Mouse (Mus musculus) CH12.LX (cell line): ENCODE results near the gene Oog4. TPM values are rescaled to one million over a fixed set of nuclear protein-coding genes. Genes with fewer than 3 reads are reported as not detected.
"Not testable (repeated sequence)": the region's sequence is repeated elsewhere in the genome, so short reads cannot be mapped to it uniquely, and the experiment has no call there.

Experiments
- DNase-seq: peaks from one replicate; pipeline ENCODE4 v3.0.0-alpha.2; 2013; ENCODE audit errors: extremely low read depth
- H3K27ac ChIP-seq: 2 replicates; pipeline ENCODE4 v1.5.1; 2012; ENCODE audit warnings: low read depth, mild to moderate bottlenecking, control low read depth, moderate library complexity; ENCODE audit not compliant: insufficient read depth
- H3K27me3 ChIP-seq: replicated peaks from 2 replicates; pipeline ENCODE3; 2012; ENCODE audit warnings: inconsistent platforms
- H3K36me3 ChIP-seq, 2 experiments: replicated peaks in 1 of 2; 2 replicates each; pipeline versions ENCODE3 to v1.6.1; 2012; ENCODE audit warnings: inconsistent platforms in 1 of 2, low read length in 1 of 2, mild to moderate bottlenecking in 1 of 2, mixed read lengths in 1 of 2, moderate library complexity in 1 of 2; ENCODE audit not compliant: control insufficient read depth in 1 of 2, insufficient read depth in 1 of 2
- H3K4me1 ChIP-seq, 2 experiments: 2 replicates each; pipeline ENCODE4 v1.6.1; 2012; ENCODE audit warnings: inconsistent platforms in 1 of 2, moderate library complexity in 1 of 2; ENCODE audit not compliant: insufficient read depth in 2 of 2, control insufficient read depth in 1 of 2
- H3K4me2 ChIP-seq: 2 replicates; pipeline ENCODE4 v1.6.1; 2012; ENCODE audit warnings: low read depth, mild to moderate bottlenecking, control low read depth; ENCODE audit not compliant: poor library complexity, insufficient read depth, severe bottlenecking
- H3K4me3 ChIP-seq, 3 experiments: fragments of 150-350 bp in 1 of 3; sonication (generic) in 1 of 3; replicated peaks in 1 of 3; 2 replicates each; pipeline versions ENCODE3 to v1.5.1; 2011 to 2012; ENCODE audit warnings: low read depth in 2 of 3, low read length in 2 of 3, mild to moderate bottlenecking in 2 of 3, moderate library complexity in 2 of 3, control low read depth in 1 of 3, improper control_type of control experiment in 1 of 3, inconsistent platforms in 1 of 3, mixed read lengths in 1 of 3; ENCODE audit not compliant: poor library complexity in 1 of 3
- H3K79me2 ChIP-seq: replicated peaks from 2 replicates; pipeline ENCODE4 v1.6.1; 2012; ENCODE audit warnings: mild to moderate bottlenecking, moderate library complexity; ENCODE audit not compliant: control insufficient read depth, poor library complexity, insufficient read depth, severe bottlenecking; ENCODE audit errors: extremely low read depth
- H3K9ac ChIP-seq: 2 replicates; pipeline ENCODE4 v1.6.1; 2012; ENCODE audit warnings: low read depth, mild to moderate bottlenecking, control low read depth, moderate library complexity; ENCODE audit not compliant: insufficient read depth
- H3K9me3 ChIP-seq: replicated peaks from 2 replicates; pipeline ENCODE3; 2012; ENCODE audit warnings: low read length, inconsistent platforms, mixed read lengths
- CHD1 ChIP-seq: IDR thresholded peaks from 2 replicates; pipeline ENCODE4 v1.6.1; 2012; ENCODE audit warnings: low read depth, low read length, improper control_type of control experiment, inconsistent platforms
- CHD2 ChIP-seq: IDR thresholded peaks from 2 replicates; pipeline ENCODE4 v1.6.1; 2011; ENCODE audit warnings: low read length, improper control_type of control experiment
- CTCF ChIP-seq, 2 experiments: IDR thresholded peaks in 1 of 2; conservative IDR thresholded peaks in 1 of 2; 2 replicates each; pipeline ENCODE4 v1.5.1; 2011 to 2012; ENCODE audit warnings: low read depth in 2 of 2, low read length in 2 of 2, improper control_type of control experiment in 1 of 2, inconsistent platforms in 1 of 2, mild to moderate bottlenecking in 1 of 2, moderate library complexity in 1 of 2
- E2F4 ChIP-seq: IDR thresholded peaks from 2 replicates; pipeline ENCODE4 v1.6.1; 2011; ENCODE audit warnings: low read depth, low read length, improper control_type of control experiment; ENCODE audit not compliant: insufficient replicate concordance
- EP300 ChIP-seq: IDR thresholded peaks from 2 replicates; pipeline ENCODE4 v1.6.1; 2011; ENCODE audit warnings: low read length, improper control_type of control experiment
- ETS1 ChIP-seq: conservative IDR thresholded peaks from 2 replicates; pipeline ENCODE4 v1.6.1; 2012; ENCODE audit warnings: low read depth, mild to moderate bottlenecking, inconsistent platforms, low read length, improper control_type of control experiment, moderate library complexity
- IRF4 ChIP-seq: IDR thresholded peaks from 2 replicates; pipeline ENCODE4 v1.6.1; 2014; ENCODE audit warnings: low read depth, mild to moderate bottlenecking, inconsistent platforms, low read length, improper control_type of control experiment
- JUND ChIP-seq: conservative IDR thresholded peaks from 2 replicates; pipeline ENCODE4 v1.6.1; 2011; ENCODE audit warnings: low read depth, low read length, improper control_type of control experiment
- MAX ChIP-seq: IDR thresholded peaks from 2 replicates; pipeline ENCODE4 v1.6.1; 2011; ENCODE audit warnings: low read length, improper control_type of control experiment
- MEF2A ChIP-seq: IDR thresholded peaks from 2 replicates; pipeline ENCODE4 v1.6.1; 2014; ENCODE audit warnings: low read depth, mild to moderate bottlenecking, inconsistent platforms, low read length, improper control_type of control experiment, borderline replicate concordance
- MXI1 ChIP-seq: IDR thresholded peaks from 2 replicates; pipeline ENCODE4 v1.6.1; 2011; ENCODE audit warnings: mild to moderate bottlenecking, low read depth, low read length, improper control_type of control experiment
- MYC ChIP-seq: IDR thresholded peaks from 2 replicates; pipeline ENCODE4 v1.6.1; 2011; ENCODE audit warnings: low read depth, mild to moderate bottlenecking, improper control_type of control experiment, low read length
- POLR2AphosphoS2 ChIP-seq: IDR thresholded peaks from 2 replicates; pipeline ENCODE4 v1.6.1; 2011; ENCODE audit warnings: low read depth, low read length, improper control_type of control experiment
- RAD21 ChIP-seq: IDR thresholded peaks from 2 replicates; pipeline ENCODE4 v1.6.1; 2011; ENCODE audit warnings: low read depth, mild to moderate bottlenecking, low read length, improper control_type of control experiment, moderate library complexity
- SIN3A ChIP-seq: IDR thresholded peaks from 2 replicates; pipeline ENCODE4 v1.6.1; 2012; ENCODE audit warnings: low read length, improper control_type of control experiment, inconsistent platforms
- SMC3 ChIP-seq: IDR thresholded peaks from 2 replicates; pipeline ENCODE4 v1.6.1; 2011; ENCODE audit warnings: low read depth, low read length, improper control_type of control experiment
- USF2 ChIP-seq: conservative IDR thresholded peaks from 2 replicates; pipeline ENCODE4 v1.6.1; 2011; ENCODE audit warnings: low read depth, low read length, improper control_type of control experiment
- ZC3H11A ChIP-seq: IDR thresholded peaks from 2 replicates; pipeline ENCODE4 v1.6.1; 2012; ENCODE audit warnings: low read depth, mild to moderate bottlenecking, inconsistent platforms, low read length, improper control_type of control experiment
- ZMIZ1 ChIP-seq: IDR thresholded peaks from 2 replicates; pipeline ENCODE4 v1.6.1; 2012; ENCODE audit warnings: low read depth, mild to moderate bottlenecking, inconsistent platforms, low read length, improper control_type of control experiment
- ZNF384 ChIP-seq: IDR thresholded peaks from 2 replicates; pipeline ENCODE4 v1.6.1; 2012; ENCODE audit warnings: low read depth, low read length, improper control_type of control experiment, inconsistent platforms
- dilution Hi-C: fragments of 300-500 bp; cut with MboI; formaldehyde crosslinking; loops from 2 replicates; pipeline ENCODE4 v1.14.3; 2020; ENCODE audit warnings: low sequenced_read_pairs; ENCODE audit not compliant: extremely low pct_unique_long_range_greater_than_20kb, extremely low pct_ligation_motif_present
- in situ Hi-C: fragments of 300-500 bp; cut with MboI; formaldehyde crosslinking; loops from 3 replicates; pipeline ENCODE4 v1.14.3; 2019; ENCODE audit warnings: low sequenced_read_pairs, low pct_ligation_motif_present, low pct_unique_long_range_greater_than_20kb, mixed read lengths
- polyA plus RNA-seq: library from polyadenylated mRNA; unstranded; fragments of >175 nt; gene quantifications from 2 replicates; pipeline ENCODE4 v1.2.1, GENCODE M21; 2012; ENCODE audit warnings: low read depth; ENCODE audit not compliant: insufficient read length
- total RNA-seq, 2 experiments: library from RNA; depleted of rRNA; stranded (reverse); fragments of 300-350 nt in 1 of 2; fragments of >200 nt in 1 of 2; gene quantifications; 2 replicates each; pipeline ENCODE4 v1.2.3; 2012 to 2014

The Oog4 gene
- not detected in 2 replicates for total RNA-seq (2012; rRNA removed)
- total RNA-seq (2014; rRNA removed), result not detected in 2 replicates
- not detected in 2 replicates for polyA plus RNA-seq

GRCm38 (mm10) chr4:143450224-143450623, at the start of gene Oog4:
Gene Oog4, minus strand, starts transcription at chr4:143450324.
- Histone ChIP-seq H3K27ac (no peak within 1 kb of the TSS), H3K4me2 (no peak within 1 kb of the TSS), H3K9ac (no peak within 1 kb of the TSS), H3K36me3 (no peaks in the 10 kb centered on the region), H3K4me3 (no peak within 1 kb of the TSS), H3K9me3 (peaks cover 3% of the 10 kb centered on the region), H3K27me3 (no peaks in the 10 kb centered on the region), H3K4me1 (no peaks in the 10 kb centered on the region), H3K79me2 (no peaks in the 10 kb centered on the region)
- dilution Hi-C loops (no loop called here), in situ Hi-C loops (no loop called here)
- DNase-seq, result no peak
- TF ChIP-seq RAD21 (no peak), CHD1 (no peak), SIN3A (no peak), MAX (no peak), MXI1 (no peak), MEF2A (no peak), JUND (no peak), ZMIZ1 (no peak), POLR2AphosphoS2 (no peak), CHD2 (no peak), IRF4 (no peak)

- H3K36me3 ChIP-seq, result peaks cover 0 to 14% of the 10 kb centered on the region in 2 experiments
- in situ Hi-C loops, H3K4me2 ChIP-seq, H3K4me1 ChIP-seq, H3K4me3 ChIP-seq, H3K27me3 ChIP-seq, H3K9me3 ChIP-seq, dilution Hi-C loops, DNase-seq, H3K9ac ChIP-seq, H3K79me2 ChIP-seq, H3K27ac ChIP-seq: not testable (repeated sequence)
Observed at GRCm38 (mm10) chr4:143426770-143427169, 23.4 kb downstream of the Oog4 start.

- no peaks in the 10 kb centered on the region for H3K9me3 ChIP-seq
- peaks cover 36 to 49% of the 10 kb centered on the region in 2 experiments for H3K36me3 ChIP-seq
- no peak overlapping the region; the same call in 1 of the 2 replicates for H3K4me2 ChIP-seq
- DNase-seq, result no peak
- H3K9ac ChIP-seq, result no peak overlapping the region
- no peak overlapping the region for H3K4me3 ChIP-seq
- TF ChIP-seq MYC (no peak), ETS1 (no peak), E2F4 (no peak), USF2 (no peak), CTCF (conservative IDR thresholded peaks at IDR 0.05 in 1 of 2, IDR thresholded peaks at IDR 0.05 in 1 of 2; ENCODE audit: low read depth in 2 of 2, low read length in 2 of 2) (no peak), SIN3A (no peak), SMC3 (no peak), ZNF384 (no peak), ZC3H11A (no peak), ZMIZ1 (no peak), EP300 (no peak), IRF4 (no peak)
- TF ChIP-seq, all 38 proteins: peak for 0
- dilution Hi-C loops (no loop called here), in situ Hi-C loops (no loop called here)
- peaks cover 2% of the 10 kb centered on the region for H3K27me3 ChIP-seq
- peaks cover 14% of the 10 kb centered on the region for H3K79me2 ChIP-seq
- peaks cover 0 to 10% of the 10 kb centered on the region in 2 experiments; a peak in 1 of 4 replicates for H3K4me1 ChIP-seq
- no peak overlapping the region for H3K27ac ChIP-seq
Observed at GRCm38 (mm10) chr4:143414121-143414520, 36.0 kb downstream of the Oog4 start.
